ENCODE assay signal across 33 mouse cellular contexts in genomic region chr2:146231485-146231884, GRCm38 (mm10). TPM values are rescaled to one million over a fixed set of nuclear protein-coding genes. Genes with fewer than 3 reads are reported as not detected.
"Had no signal": no experiment of that assay in that cellular context is flagged by ENCODE, and none has a peak within 500 bp of the region (broad histone marks: within the 10 kb centered on the region; RNA-seq: fewer than 3 reads in every experiment).

No protein-coding gene starts in this region.

- H3K27me3 ChIP-seq: forebrain, embryonic 15.5 days had no signal

- DNase-seq: cerebellum, adult 9-10 months; cerebellum, adult 9-11 months; cerebellum, postnatal 10 days; cerebellum, postnatal 14 days; cerebellum, postnatal 25 days; cerebellum, postnatal 36 days; embryo, embryonic 11 days; forebrain, postnatal 0 days; gastrocnemius, adult 2 months; gastrocnemius, postnatal 10 days; gastrocnemius, postnatal 14 days; gastrocnemius, postnatal 25 days; gastrocnemius, postnatal 36 days; heart, adult 18-20 months; heart, adult 2 months had no signal

- H3K9me3 ChIP-seq: embryonic facial prominence, embryonic 10.5 days; embryonic facial prominence, embryonic 12.5 days; embryonic facial prominence, embryonic 13.5 days; embryonic facial prominence, embryonic 15.5 days; forebrain, embryonic 10.5 days; forebrain, embryonic 12.5 days; forebrain, embryonic 13.5 days; heart, embryonic 10.5 days had no signal

- H3K4me2 ChIP-seq: embryonic facial prominence, embryonic 12.5 days; embryonic facial prominence, embryonic 13.5 days; embryonic facial prominence, embryonic 15.5 days; forebrain, embryonic 12.5 days; forebrain, embryonic 13.5 days; forebrain, embryonic 15.5 days had no signal

- H3K27ac ChIP-seq: embryonic facial prominence, embryonic 10.5 days; embryonic facial prominence, embryonic 12.5 days; embryonic facial prominence, embryonic 13.5 days; embryonic facial prominence, embryonic 15.5 days; forebrain, embryonic 10.5 days; forebrain, embryonic 12.5 days; forebrain, embryonic 13.5 days; forebrain, embryonic 15.5 days; gastrocnemius, adult 2 months; heart, adult 2 months; heart, embryonic 10.5 days had no signal

- H3K9ac ChIP-seq: embryonic facial prominence, embryonic 12.5 days; embryonic facial prominence, embryonic 13.5 days; embryonic facial prominence, embryonic 15.5 days; forebrain, embryonic 12.5 days; forebrain, embryonic 13.5 days; forebrain, embryonic 15.5 days; forebrain, postnatal 0 days had no signal

- H3K4me1 ChIP-seq: embryonic facial prominence, embryonic 10.5 days; embryonic facial prominence, embryonic 12.5 days; embryonic facial prominence, embryonic 15.5 days; heart, embryonic 10.5 days had no signal

- H3K36me3 ChIP-seq: embryonic facial prominence, embryonic 10.5 days; embryonic facial prominence, embryonic 12.5 days; embryonic facial prominence, embryonic 13.5 days; embryonic facial prominence, embryonic 15.5 days; forebrain, embryonic 10.5 days; forebrain, embryonic 12.5 days; forebrain, embryonic 15.5 days; heart, embryonic 10.5 days had no signal

- ATAC-seq: forebrain, embryonic 13.5 days; forebrain, embryonic 14.5 days; forebrain, embryonic 15.5 days; forebrain, embryonic 16.5 days; forebrain, postnatal 0 days had no signal

- H3K4me3 ChIP-seq: embryonic facial prominence, embryonic 10.5 days; embryonic facial prominence, embryonic 12.5 days; embryonic facial prominence, embryonic 13.5 days; embryonic facial prominence, embryonic 15.5 days; erythroblast, embryonic 14.5 days; forebrain, embryonic 10.5 days; forebrain, embryonic 12.5 days; forebrain, embryonic 13.5 days; forebrain, embryonic 15.5 days; gastrocnemius, adult 2 months; heart, adult 2 months; heart, embryonic 10.5 days had no signal

RNA-seq across cellular contexts. Expression of gene Insm1, which starts 9.8 kb away (rescaled TPM):
- total RNA-seq: common myeloid progenitor, adult 5-6 weeks; gastrocnemius, adult 18-20 months; gastrocnemius, adult 2 months; gastrocnemius, adult 8-10 months; gastrocnemius, postnatal 10 days; gastrocnemius, postnatal 14 days; gastrocnemius, postnatal 25 days; gastrocnemius, postnatal 36 days; granulocyte monocyte progenitor cell, adult 5-6 weeks; heart, adult 2 months; heart, adult 8-10 months had no signal
- polyA plus RNA-seq: erythroblast, embryonic 14.5 days; gonadal fat pad, adult 2 months; heart, adult 2 months had no signal
